Mouse (Mus musculus) midbrain, postnatal 0 days (tissue): ENCODE results near the gene Ube3b. TPM values are rescaled to one million over a fixed set of nuclear protein-coding genes. Genes with fewer than 3 reads are reported as not detected.

Experiments used
- ATAC-seq: fragments of 200-750 bp; cut with Nextera tagmentation; 2 replicates; pipeline ENCODE4 v1.8.0; 2017; ENCODE audit warnings: moderate number of reproducible peaks, mild to moderate bottlenecking, moderate TSS enrichment, moderate library complexity; ENCODE audit not compliant: low FRiP score
- DNase-seq: peaks from one replicate; pipeline ENCODE4 v3.0.0-alpha.2; 2015; ENCODE audit warnings: low spot score
- H3K27ac ChIP-seq: fragments of 300-500 bp; sonication (generic); 2 replicates; pipeline ENCODE4 v1.5.1; 2014; ENCODE audit warnings: low read depth, mild to moderate bottlenecking, low read length, mixed read lengths
- H3K27me3 ChIP-seq: fragments of 300-500 bp; sonication (generic); 2 replicates; pipeline ENCODE4 v1.6.1; 2014; ENCODE audit warnings: low read length, control low read depth, mixed read lengths; ENCODE audit not compliant: insufficient read depth
- H3K36me3 ChIP-seq: fragments of 300-500 bp; sonication (generic); 2 replicates; pipeline ENCODE4 v1.6.1; 2014; ENCODE audit warnings: low read length, control low read depth, mixed read lengths; ENCODE audit not compliant: insufficient read depth
- H3K4me1 ChIP-seq: fragments of 300-500 bp; sonication (generic); 2 replicates; pipeline ENCODE4 v1.6.1; 2014; ENCODE audit warnings: mild to moderate bottlenecking, control low read depth, antibody characterized with exemption, low read length, mixed read lengths; ENCODE audit not compliant: insufficient read depth
- H3K4me2 ChIP-seq: fragments of 300-500 bp; sonication (generic); 2 replicates; pipeline ENCODE4 v1.6.1; 2014; ENCODE audit warnings: low read depth, mild to moderate bottlenecking, low read length, mixed read lengths; ENCODE audit not compliant: poor library complexity, severe bottlenecking
- H3K4me3 ChIP-seq: fragments of 300-500 bp; sonication (generic); 2 replicates; pipeline ENCODE4 v1.5.1; 2014; ENCODE audit warnings: low read depth, mild to moderate bottlenecking, low read length, moderate library complexity
- H3K9ac ChIP-seq: fragments of 300-500 bp; sonication (generic); replicated peaks from 2 replicates; pipeline ENCODE4 v1.6.1; 2014; ENCODE audit warnings: mild to moderate bottlenecking, low read length, moderate library complexity, mixed read lengths; ENCODE audit not compliant: poor library complexity, severe bottlenecking
- H3K9me3 ChIP-seq: fragments of 300-500 bp; sonication (generic); 2 replicates; pipeline ENCODE4 v1.6.1; 2016; ENCODE audit warnings: low read length, control low read depth
- CTCF ChIP-seq: IDR thresholded peaks from 2 replicates; pipeline ENCODE4 v1.5.1; 2016; ENCODE audit warnings: antibody characterized with exemption, mild to moderate bottlenecking
- whole genome bisulfite sequencing: fragments of 180-500 bp; shearing (Covaris S2); extraction: QIAGEN DNeasy Blood & Tissue Kit; methylation state at CpG from one replicate; pipeline ENCODE4 v1.1.7; 2014; 5-methylcytosine and 5-hydroxymethylcytosine counted together
- polyA plus RNA-seq: library from polyadenylated mRNA; unstranded; fragments of >200 nt; fragmentation: Nextera tagmentation; extraction: Ambion mirVana; gene quantifications from 2 replicates; pipeline ENCODE4 v1.2.1, GENCODE M21; 2015
- total RNA-seq: library from RNA; depleted of rRNA; stranded (reverse); fragments of >200 nt; gene quantifications from 2 replicates; pipeline ENCODE4 v1.2.3, GENCODE M21; 2014

Gene Ube3b
- total and polyA plus RNA-seq, 2 experiments from 2014 or later, result 26.9 to 58.3 TPM

GRCm38 (mm10) chr5:114378177-114378920 is 2.1 kb upstream of the Ube3b start:
- Histone ChIP-seq H3K4me1 (peaks cover 9% of the 10 kb centered on the region; the same call in 1 of the 2 replicates), H3K9ac (peak overlapping the region; percentile 95; the same call in 1 of the 2 replicates), H3K9me3 (no peaks in the 10 kb centered on the region), H3K27ac (no peak overlapping the region), H3K4me2 (peak overlapping the region; percentile 81), H3K4me3 (peak overlapping the region; percentile 73; the same call in 1 of the 2 replicates), H3K36me3 (peaks cover 15% of the 10 kb centered on the region), H3K27me3 (no peaks in the 10 kb centered on the region)
- DNase-seq (no peak), ATAC-seq (no peak)
- 73% methylated on average over 10 of the region's 10 CpGs for WGBS
- TF ChIP-seq CTCF, result no peak

- peaks cover 10% of the 10 kb centered on the region for H3K36me3 ChIP-seq
- H3K4me2 ChIP-seq, result peak overlapping the region; percentile 81
- peak overlapping the region; percentile 73 for H3K4me3 ChIP-seq
- H3K9me3 ChIP-seq, result no peaks in the 10 kb centered on the region
- H3K9ac ChIP-seq, result peak overlapping the region; percentile 95; the same call in 1 of the 2 replicates
- peaks cover 9% of the 10 kb centered on the region; the same call in 1 of the 2 replicates for H3K4me1 ChIP-seq
- TF ChIP-seq CTCF, result no peak
- 33% methylated on average over 6 of the region's 6 CpGs for WGBS
- no peak for ATAC-seq
- no peaks in the 10 kb centered on the region for H3K27me3 ChIP-seq
- H3K27ac ChIP-seq, result no peak overlapping the region
- DNase-seq, result no peak
Observed at GRCm38 (mm10) chr5:114378936-114379335, 1.5 kb upstream of the Ube3b start.

- TF ChIP-seq CTCF, result no peak
Observed at GRCm38 (mm10) chr5:114379763-114380162, 644 bp upstream of the Ube3b start.

GRCm38 (mm10) chr5:114381013-114381351 is 575 bp downstream of the Ube3b start:
- peak overlapping the region; percentile 90 for H3K27ac ChIP-seq
- H3K9ac ChIP-seq, result peak overlapping the region; percentile 95
- no peaks in the 10 kb centered on the region for H3K27me3 ChIP-seq
- under 1% methylated on average over 18 of the region's 18 CpGs for WGBS
- DNase-seq (no peak), ATAC-seq (peak; percentile 20; the same call in 1 of the 2 replicates)
- no peak for TF ChIP-seq CTCF
- H3K4me2 ChIP-seq, result peak overlapping the region; percentile 81
- no peaks in the 10 kb centered on the region for H3K9me3 ChIP-seq
- H3K4me3 ChIP-seq, result peak overlapping the region; percentile 73
- H3K36me3 ChIP-seq, result peaks cover 11% of the 10 kb centered on the region; the same call in 1 of the 2 replicates
- H3K4me1 ChIP-seq, result peaks cover 9% of the 10 kb centered on the region; the same call in 1 of the 2 replicates

More at GRCm38 (mm10) chr5:114379763-114380162, 644 bp upstream of the Ube3b start:
- no peaks in the 10 kb centered on the region for H3K9me3 ChIP-seq
- DNase-seq (no peak), ATAC-seq (peak; percentile 41)
- peak overlapping the region; percentile 95 for H3K9ac ChIP-seq
- H3K27me3 ChIP-seq, result no peaks in the 10 kb centered on the region
- H3K4me1 ChIP-seq, result peaks cover 9% of the 10 kb centered on the region; the same call in 1 of the 2 replicates
- H3K27ac ChIP-seq, result peak overlapping the region; percentile 90
- H3K36me3 ChIP-seq, result 0 out of 2 replicates have a peak, but pooled peaks cover 6% of the 10 kb centered on the region
- peak overlapping the region; percentile 81 for H3K4me2 ChIP-seq
- WGBS, result under 1% methylated on average over 20 of the region's 20 CpGs
- peak overlapping the region; percentile 73 for H3K4me3 ChIP-seq

- 80% methylated on average over 9 of the region's 9 CpGs for WGBS
- peaks cover 9% of the 10 kb centered on the region; the same call in 1 of the 2 replicates for H3K4me1 ChIP-seq
- H3K27ac ChIP-seq, result no peak overlapping the region
- no peak overlapping the region for H3K9ac ChIP-seq
- H3K4me2 ChIP-seq, result no peak overlapping the region
- no peaks in the 10 kb centered on the region for H3K9me3 ChIP-seq
- peaks cover 29% of the 10 kb centered on the region for H3K36me3 ChIP-seq
- ATAC-seq (no peak), DNase-seq (peak; percentile 24)
- no peak overlapping the region for H3K4me3 ChIP-seq
- no peaks in the 10 kb centered on the region for H3K27me3 ChIP-seq
- TF ChIP-seq CTCF, result peak; percentile 78
Observed at GRCm38 (mm10) chr5:114383184-114383904, 2.9 kb downstream of the Ube3b start.

- H3K36me3 ChIP-seq, result peaks cover 40% of the 10 kb centered on the region
- no peak overlapping the region for H3K27ac ChIP-seq
- ATAC-seq, result no peak
- H3K27me3 ChIP-seq, result no peaks in the 10 kb centered on the region
- no peak overlapping the region for H3K4me3 ChIP-seq
- peaks cover 9% of the 10 kb centered on the region; the same call in 1 of the 2 replicates for H3K4me1 ChIP-seq
- WGBS, result 92% methylated on average over 8 of the region's 8 CpGs
- H3K9me3 ChIP-seq, result no peaks in the 10 kb centered on the region
- no peak overlapping the region for H3K9ac ChIP-seq
- no peak for DNase-seq
- TF ChIP-seq CTCF, result no peak
- no peak overlapping the region for H3K4me2 ChIP-seq
Observed at GRCm38 (mm10) chr5:114384448-114384847, 4.0 kb downstream of the Ube3b start.
